Mouse (Mus musculus) v-Abl transformed pro-B cells (cell line): ENCODE measurements around the gene Vps54.
"Not testable (repeated sequence)": the region's sequence is repeated elsewhere in the genome, so short reads cannot be mapped to it uniquely, and the experiment has no call there.

Experiments used
- in situ Hi-C, 2 experiments: fragments of 400-800 bp; cut with MboI; formaldehyde crosslinking; loops; one replicate each; pipeline ENCODE4 v1.15.1; 2025; ENCODE audit not compliant: unreplicated experiment in 2 of 2

The Vps54 gene

DNA sequence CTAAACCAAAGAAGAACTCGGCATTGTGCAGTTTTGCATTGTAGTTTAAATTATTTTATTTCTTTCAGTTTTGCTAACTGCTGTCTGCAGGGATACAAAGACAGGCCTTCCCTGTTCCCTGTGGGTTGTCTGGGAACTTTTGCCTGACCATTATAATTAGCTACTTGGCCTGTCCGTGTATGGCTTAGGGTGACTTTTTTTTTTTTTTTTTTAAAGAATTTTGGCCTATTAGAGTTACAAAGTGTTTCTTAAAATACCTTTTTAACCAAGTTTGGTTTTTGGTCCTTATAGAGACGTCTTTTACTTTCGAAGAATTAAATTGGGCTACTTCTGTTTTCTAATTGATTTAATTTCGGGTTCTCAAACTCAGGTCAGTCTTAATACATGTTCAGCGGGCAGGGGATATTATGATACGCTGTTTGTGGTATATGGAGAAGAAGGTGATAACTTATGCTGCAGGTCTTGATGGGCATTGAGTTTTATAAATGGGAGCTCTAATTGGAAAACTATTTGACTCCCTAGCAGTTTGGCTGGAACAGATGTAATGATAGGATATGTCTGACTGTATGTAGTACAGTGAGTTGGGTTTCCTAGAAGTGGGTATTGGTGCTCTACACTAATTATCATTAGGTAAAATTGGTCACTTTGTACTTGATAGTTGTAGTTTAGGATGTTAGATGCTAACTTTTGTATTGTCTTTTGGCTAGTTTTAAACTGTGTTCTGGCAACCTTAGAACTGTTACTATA is 855 bp downstream of the Vps54 start:
- in situ Hi-C loops: loop anchor here in 1 of 2 experiments (5.0 kb wide), 2 partner anchors 58 to 148 kb away; partner anchors contain the start of gene Peli1

GRCm38 (mm10) chr11:21241351-21241750 is 2.3 kb downstream of the Vps54 start:
- in situ Hi-C loops: loop anchor here in 1 of 2 experiments (5.0 kb wide), 2 partner anchors 59 to 149 kb away; partner anchors contain the start of gene Peli1

GRCm38 (mm10) chr11:21247203-21247865 is 8.3 kb downstream of the Vps54 start:
- in situ Hi-C loops: loop anchor here in 1 of 2 experiments (5.0 kb wide), 1 partner anchor 60 kb away; no protein-coding TSS in a partner anchor

GRCm38 (mm10) chr11:21247940-21248339 is 8.9 kb downstream of the Vps54 start:
- in situ Hi-C loops: loop anchor here in 1 of 2 experiments (5.0 kb wide), 1 partner anchor 61 kb away; no protein-coding TSS in a partner anchor

GRCm38 (mm10) chr11:21250366-21250765 is 11.3 kb downstream of the Vps54 start:
- in situ Hi-C loops: no loop called here

DNA sequence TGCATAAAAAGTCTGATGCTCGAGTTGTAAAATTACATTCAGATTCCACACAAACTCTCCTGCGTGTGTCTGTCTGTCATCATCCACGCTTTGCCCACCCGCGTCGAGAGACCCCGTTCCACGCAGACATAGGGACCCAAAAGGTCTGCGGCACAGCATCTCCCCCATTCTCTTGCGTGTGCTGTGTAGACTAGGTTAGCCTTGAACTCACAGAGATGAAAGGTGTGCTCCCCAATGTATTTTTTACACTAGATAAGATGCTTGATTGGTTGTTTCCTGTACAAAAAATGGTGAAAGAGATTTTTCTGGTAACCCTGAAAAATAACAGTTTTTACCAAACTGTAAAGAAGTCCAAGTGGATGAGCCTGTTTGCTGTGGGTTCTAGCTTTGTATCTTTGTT is 19.5 kb downstream of the Vps54 start:
- in situ Hi-C loops: not testable (repeated sequence)

GRCm38 (mm10) chr11:21265423-21265822 is 26.3 kb downstream of the Vps54 start:
- in situ Hi-C loops: no loop called here

GRCm38 (mm10) chr11:21276151-21276550 is 37.1 kb downstream of the Vps54 start:
- in situ Hi-C loops: no loop called here

GRCm38 (mm10) chr11:21286391-21286790 is 47.3 kb downstream of the Vps54 start:
- in situ Hi-C loops: loop anchor here in 1 of 2 experiments (10.0 kb wide), 1 partner anchor 112 kb away; no protein-coding TSS in a partner anchor

GRCm38 (mm10) chr11:21288153-21288552 is 49.1 kb downstream of the Vps54 start:
- in situ Hi-C loops: loop anchor here in 1 of 2 experiments (10.0 kb wide), 1 partner anchor 113 kb away; no protein-coding TSS in a partner anchor

DNA sequence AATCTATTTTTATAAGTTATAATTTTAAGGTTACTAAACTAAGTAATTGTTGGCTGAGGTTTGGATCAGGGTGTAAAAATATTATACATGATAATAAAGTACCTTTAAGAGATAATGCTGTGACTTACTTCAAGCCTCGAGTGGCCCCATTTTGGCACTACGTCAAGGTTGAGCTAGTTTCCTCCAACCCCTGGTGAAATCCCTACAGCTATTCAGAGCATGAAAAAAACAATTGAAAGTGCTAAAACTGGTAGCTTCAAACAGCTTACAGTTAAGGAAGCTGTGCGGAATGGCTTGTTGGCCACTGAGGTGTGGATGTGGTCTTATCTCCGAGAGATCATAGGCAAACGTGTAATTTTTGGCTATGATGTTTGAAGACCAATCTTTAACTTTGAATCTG is 56.4 kb downstream of the Vps54 start:
- in situ Hi-C loops: loop anchor here in 1 of 2 experiments (10.0 kb wide), 1 partner anchor 201 kb away; the partner anchor contains the start of gene Peli1

- in situ Hi-C loops: loop anchor here (10.0 to 25.0 kb wide), 3 partner anchors 259 to 509 kb away; partner anchors contain the start of genes Mdh1 (in 1 of the 2) and Wdpcp (in 1 of the 2)
These were observed 64.5 kb downstream of the Vps54 start for GRCm38 (mm10) chr11:21303619-21304018.

DNA sequence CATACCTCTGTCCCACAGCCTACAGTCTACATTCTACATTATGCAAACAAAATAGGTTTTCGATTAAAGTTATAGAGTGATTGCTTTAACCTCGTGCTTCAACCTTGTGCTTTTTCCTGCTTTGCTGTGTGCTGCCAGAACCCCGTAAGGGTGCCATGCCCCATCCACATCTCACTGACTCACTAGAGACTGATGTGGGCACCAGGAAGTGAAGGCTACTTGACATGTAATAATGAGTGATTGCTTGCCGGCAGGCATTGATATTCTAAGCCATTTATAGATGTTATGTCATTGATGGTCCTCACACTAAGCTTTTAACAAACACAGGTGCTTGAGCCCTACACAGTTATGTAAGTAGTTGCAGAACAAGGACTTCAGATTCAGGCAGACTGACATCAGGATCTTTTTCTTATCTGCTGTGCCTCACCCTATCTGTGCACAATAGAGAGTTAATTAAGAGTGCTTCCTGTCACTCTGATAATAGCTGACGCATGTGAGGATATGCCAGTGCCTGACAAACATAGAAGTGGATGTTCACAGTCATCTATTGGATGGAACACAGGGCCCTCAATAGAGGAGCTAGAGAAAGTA is 68.1 kb downstream of the Vps54 start:
- in situ Hi-C loops: loop anchor here (5.0 to 25.0 kb wide), 6 partner anchors 150 to 512 kb away; partner anchors contain the start of genes Mdh1 (in 1 of the 2) and Wdpcp (in 1 of the 2)

GRCm38 (mm10) chr11:21308119-21308518 is 69.0 kb downstream of the Vps54 start:
- in situ Hi-C loops: loop anchor here (5.0 to 25.0 kb wide), 6 partner anchors 149 to 513 kb away; partner anchors contain the start of genes Mdh1 (in 1 of the 2) and Wdpcp (in 1 of the 2)

GRCm38 (mm10) chr11:21309516-21309915 is 70.4 kb downstream of the Vps54 start:
- in situ Hi-C loops: loop anchor here (5.0 to 25.0 kb wide), 6 partner anchors 148 to 515 kb away; partner anchors contain the start of genes Mdh1 (in 1 of the 2) and Wdpcp (in 1 of the 2)

GRCm38 (mm10) chr11:21313922-21314657 is 75.0 kb downstream of the Vps54 start:
- in situ Hi-C loops: loop anchor here (10.0 to 25.0 kb wide), 4 partner anchors 111 to 402 kb away; partner anchors contain the start of genes Mdh1 (in 1 of the 2) and Wdpcp (in 1 of the 2)

GRCm38 (mm10) chr11:21321577-21321976 is 82.5 kb downstream of the Vps54 start:
- in situ Hi-C loops: loop anchor here (25.0 kb wide), 2 partner anchors 241 to 409 kb away; partner anchors contain the start of genes Mdh1 (in 1 of the 2) and Wdpcp (in 1 of the 2)

- in situ Hi-C loops: loop anchor here (25.0 kb wide), 2 partner anchors 240 to 410 kb away; partner anchors contain the start of genes Mdh1 (in 1 of the 2) and Wdpcp (in 1 of the 2)
These were observed 83.3 kb downstream of the Vps54 start for GRCm38 (mm10) chr11:21322349-21322748.

DNA sequence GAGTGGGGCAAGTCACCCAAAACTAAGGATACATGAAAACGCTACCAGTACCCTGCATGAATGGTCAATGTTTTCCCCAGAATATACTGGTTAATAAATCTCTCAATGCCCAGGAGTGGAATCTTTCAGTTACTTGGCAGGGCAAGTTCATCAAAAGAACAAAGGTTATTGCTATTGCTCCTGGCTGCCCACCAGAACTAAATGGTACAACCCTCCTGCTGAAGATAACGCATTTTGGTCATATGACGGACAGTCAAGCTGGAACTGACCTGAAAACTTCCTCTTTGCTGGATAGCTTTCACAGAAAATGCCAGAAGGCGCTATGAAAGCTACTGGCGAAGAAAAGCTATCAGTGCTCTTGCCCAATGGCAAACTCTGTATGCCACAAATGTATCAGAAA is 86.7 kb downstream of the Vps54 start:
- in situ Hi-C loops: no loop called here
